Mouse (Mus musculus) embryonic fibroblast, embryonic 13.5 days (primary cell): ENCODE measurements around the gene Nkx2-3.

Experiments used
- CTCF ChIP-seq: IDR thresholded peaks from 2 replicates; pipeline ENCODE4 v1.5.1; 2011; ENCODE audit warnings: mild to moderate bottlenecking, control low read depth, low read length, moderate library complexity, borderline replicate concordance; ENCODE audit not compliant: insufficient read depth
- POLR2A ChIP-seq: IDR thresholded peaks from 2 replicates; pipeline ENCODE4 v1.6.1; 2011; ENCODE audit warnings: low read depth, mild to moderate bottlenecking, control low read depth, low read length, moderate library complexity

GRCm38 (mm10) chr19:43642843-43643242 lies 30.7 kb downstream of the Nkx2-3 start:
- no peak for TF ChIP-seq CTCF
- no peak for TF ChIP-seq POLR2A
